Mouse (Mus musculus) stomach, embryonic 15.5 days (tissue): ENCODE results near the gene Gm42957. TPM values are rescaled to one million over a fixed set of nuclear protein-coding genes. Genes with fewer than 3 reads are reported as not detected.
"Not testable (repeated sequence)": the region's sequence is repeated elsewhere in the genome, so short reads cannot be mapped to it uniquely, and the experiment has no call there.

Experiments
- ATAC-seq: fragments of 200-750 bp; cut with Nextera tagmentation; 2 replicates; pipeline ENCODE4 v1.8.0; 2017; ENCODE audit warnings: low read depth, moderate number of reproducible peaks, moderate TSS enrichment; ENCODE audit not compliant: insufficient read depth, low FRiP score
- H3K27ac ChIP-seq: fragments of 300-500 bp; sonication (generic); 2 replicates; pipeline ENCODE4 v1.5.1; 2015; ENCODE audit warnings: mild to moderate bottlenecking, inconsistent platforms
- H3K27me3 ChIP-seq: fragments of 300-500 bp; sonication (generic); replicated peaks from 2 replicates; pipeline ENCODE4 v1.6.1; 2015; ENCODE audit warnings: inconsistent platforms
- H3K36me3 ChIP-seq: fragments of 300-500 bp; sonication (generic); 2 replicates; pipeline ENCODE4 v1.6.1; 2015; ENCODE audit warnings: inconsistent platforms
- H3K4me1 ChIP-seq: fragments of 300-500 bp; sonication (generic); 2 replicates; pipeline ENCODE4 v1.6.1; 2015; ENCODE audit warnings: inconsistent platforms
- H3K4me2 ChIP-seq: fragments of 300-500 bp; sonication (generic); 2 replicates; pipeline ENCODE4 v1.6.1; 2015; ENCODE audit warnings: mild to moderate bottlenecking, inconsistent platforms
- H3K4me3 ChIP-seq: fragments of 300-500 bp; sonication (generic); replicated peaks from 2 replicates; pipeline ENCODE4 v1.5.1; 2015; ENCODE audit warnings: inconsistent platforms
- H3K9ac ChIP-seq: fragments of 300-500 bp; sonication (generic); 2 replicates; pipeline ENCODE4 v1.6.1; 2015; ENCODE audit warnings: inconsistent platforms
- H3K9me3 ChIP-seq: fragments of 300-500 bp; sonication (generic); 2 replicates; pipeline ENCODE4 v1.6.1; 2016; ENCODE audit warnings: inconsistent platforms
- WGBS: fragments of 180-500 bp; shearing (Covaris S2); methylation state at CpG from one replicate; pipeline ENCODE4 v1.1.7; 2015; 5-methylcytosine and 5-hydroxymethylcytosine counted together
- polyA plus RNA-seq: library from polyadenylated mRNA; unstranded; fragments of >200 nt; fragmentation: Nextera tagmentation; extraction: Ambion mirVana; gene quantifications from 2 replicates; pipeline ENCODE4 v1.2.1, GENCODE M21; 2015

The Gm42957 gene
- polyA plus RNA-seq, 1 experiment from 2014 or later: 0.06 TPM

DNA sequence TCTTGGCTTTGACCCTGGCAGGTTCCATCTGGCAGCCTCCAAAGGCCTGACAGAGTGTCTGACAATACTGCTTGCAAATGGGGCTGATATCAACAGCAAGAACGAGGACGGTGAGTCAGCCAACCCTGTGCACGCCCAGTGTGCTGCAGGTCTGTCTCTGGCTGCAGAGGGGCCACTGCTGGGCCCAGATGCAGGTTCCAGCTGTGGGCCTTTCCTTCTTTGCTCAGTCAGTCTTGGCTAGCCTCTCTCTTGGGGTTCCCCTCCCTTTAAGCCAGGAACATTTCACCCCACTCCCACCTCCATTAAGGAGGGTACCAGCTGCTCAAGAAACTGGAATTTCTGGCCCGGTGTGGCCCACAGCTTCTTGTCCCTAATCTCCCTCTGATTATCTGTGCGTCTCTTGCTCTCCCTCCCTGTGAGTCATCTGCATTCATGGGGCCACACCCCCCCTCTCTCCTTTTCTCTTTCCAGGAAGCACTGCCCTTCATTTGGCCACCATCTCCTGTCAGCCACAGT lies 43.9 kb downstream of the Gm42957 start:
- H3K9ac ChIP-seq: no peak overlapping the region
- peak; percentile 73 for ATAC-seq

DNA sequence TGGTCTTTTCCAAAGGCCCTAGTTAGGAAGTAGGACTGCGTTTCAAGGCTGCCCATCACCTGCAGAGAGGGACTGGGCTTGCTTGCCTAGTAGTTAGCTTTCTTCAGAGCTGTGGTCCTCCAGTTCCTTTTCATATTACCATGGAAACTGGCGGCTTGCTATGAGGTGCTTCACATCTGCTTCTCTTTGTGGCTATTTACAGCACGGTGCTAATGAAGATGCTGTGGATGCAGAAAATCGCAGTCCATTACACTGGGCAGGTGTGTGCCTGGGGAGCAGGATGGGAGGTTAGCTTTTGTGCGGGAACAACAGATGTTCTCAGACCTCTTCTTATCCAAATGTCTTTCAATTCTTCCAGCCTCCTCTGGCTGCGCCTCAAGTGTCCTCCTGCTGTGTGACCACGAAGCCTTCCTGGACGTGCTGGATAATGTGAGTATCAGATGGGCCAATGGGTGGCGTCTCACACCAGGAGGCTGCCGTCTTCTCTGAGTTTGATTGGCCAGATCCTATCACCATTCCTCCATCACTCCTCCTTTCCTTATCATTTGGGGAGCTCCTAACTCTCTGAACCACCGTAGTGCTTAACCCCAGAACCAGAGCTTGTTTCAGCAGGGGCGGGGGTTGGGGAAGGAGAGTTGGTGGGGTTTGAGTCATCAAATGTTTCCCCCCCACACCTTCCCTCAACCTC lies 45.1 kb downstream of the Gm42957 start:
- Histone ChIP-seq H3K4me3 (no peak overlapping the region), H3K27me3 (peaks cover 9% of the 10 kb centered on the region; the same call in 1 of the 2 replicates), H3K9me3 (no peaks in the 10 kb centered on the region), H3K36me3 (no peaks in the 10 kb centered on the region), H3K4me1 (peaks cover 6% of the 10 kb centered on the region; the same call in 1 of the 2 replicates), H3K27ac (no peak overlapping the region), H3K9ac (no peak overlapping the region), H3K4me2 (no peak overlapping the region)
- ATAC-seq: no peak
- WGBS: 29% methylated on average over 12 of the region's 12 CpGs

More for the DNA sequence above, 43.9 kb downstream of the Gm42957 start:
- Histone ChIP-seq H3K4me2 (peak overlapping the region; percentile 16; the same call in 1 of the 2 replicates), H3K9me3 (no peaks in the 10 kb centered on the region), H3K4me3 (no peak overlapping the region), H3K36me3 (no peaks in the 10 kb centered on the region), H3K27me3 (peaks cover 7% of the 10 kb centered on the region; the same call in 1 of the 2 replicates), H3K4me1 (0 out of 2 replicates have a peak, but pooled peaks cover 3% of the 10 kb centered on the region), H3K27ac (peak overlapping the region; percentile 62)
- WGBS: 23% methylated on average over 5 of the region's 5 CpGs

DNA sequence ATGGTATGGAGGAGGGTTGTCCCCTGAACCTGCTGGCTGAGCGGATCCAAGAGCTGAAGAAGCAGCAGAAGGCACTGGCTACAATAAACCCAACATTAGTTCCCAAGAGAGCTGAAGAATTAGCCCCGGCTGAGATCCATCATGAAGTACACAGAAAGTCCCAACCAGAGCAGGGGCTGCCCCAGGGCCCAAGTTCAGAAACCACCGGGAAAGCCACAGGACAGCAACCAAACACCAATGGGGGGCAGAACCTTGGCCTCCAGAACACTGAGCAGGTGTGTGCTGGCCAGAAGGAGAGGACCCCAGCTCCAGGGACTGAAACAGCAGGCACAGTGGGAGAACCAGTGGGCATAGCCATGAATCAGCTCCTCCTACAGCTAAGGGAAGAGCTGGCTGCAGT lies 48.2 kb downstream of the Gm42957 start:
- H3K4me1 ChIP-seq: peaks cover 6% of the 10 kb centered on the region; the same call in 1 of the 2 replicates
- ATAC-seq: no peak
- no peaks in the 10 kb centered on the region for H3K36me3 ChIP-seq
- WGBS: 80% methylated on average over 3 of the region's 3 CpGs
- H3K9me3 ChIP-seq: no peaks in the 10 kb centered on the region
- no peak overlapping the region for H3K4me2 ChIP-seq
- no peak overlapping the region for H3K4me3 ChIP-seq
- H3K9ac ChIP-seq: no peak overlapping the region
- H3K27me3 ChIP-seq: peaks cover 9% of the 10 kb centered on the region; the same call in 1 of the 2 replicates
- H3K27ac ChIP-seq: no peak overlapping the region

DNA sequence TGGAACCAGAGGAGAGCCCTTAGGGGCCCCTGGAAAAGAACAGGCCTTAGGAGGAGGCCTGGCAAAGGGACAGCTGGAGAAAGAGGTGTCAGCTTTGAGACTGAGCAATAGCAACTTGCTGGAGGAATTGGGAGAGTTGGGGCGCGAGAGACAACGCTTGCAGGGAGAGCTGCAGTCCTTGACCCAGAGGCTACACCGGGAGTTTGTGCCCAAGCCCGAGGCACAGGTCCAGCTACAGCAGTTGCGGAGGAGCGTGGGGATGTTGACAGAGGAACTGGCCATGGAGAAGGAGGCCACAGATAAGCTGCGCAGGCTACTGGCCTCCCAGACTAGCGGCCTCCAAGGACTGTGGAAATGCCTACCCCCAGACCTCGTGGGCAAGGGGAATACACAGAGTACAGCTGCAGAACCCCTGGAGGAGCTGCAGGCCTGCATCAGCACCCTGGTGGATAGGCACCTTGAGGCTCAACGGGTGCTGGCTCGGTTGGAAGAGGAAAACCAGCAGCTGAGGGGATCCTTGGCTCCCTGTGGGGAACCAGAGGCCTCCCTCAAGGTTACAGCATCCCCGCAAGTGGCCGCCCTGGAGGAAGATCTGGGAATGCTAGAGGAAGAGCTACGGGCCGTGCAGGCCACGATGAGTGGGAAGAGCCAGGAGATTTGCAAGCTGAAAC lies 49.0 kb downstream of the Gm42957 start:
- no peaks in the 10 kb centered on the region for H3K36me3 ChIP-seq
- peaks cover 9% of the 10 kb centered on the region; the same call in 1 of the 2 replicates for H3K27me3 ChIP-seq
- WGBS: 49% methylated on average over 17 of the region's 17 CpGs
- no peaks in the 10 kb centered on the region for H3K9me3 ChIP-seq
- ATAC-seq: no peak
- no peak overlapping the region for H3K9ac ChIP-seq
- peak overlapping the region; percentile 21 for H3K4me3 ChIP-seq
- H3K4me1 ChIP-seq: peaks cover 6% of the 10 kb centered on the region; the same call in 1 of the 2 replicates
- no peak overlapping the region for H3K27ac ChIP-seq
- peak overlapping the region; percentile 53 for H3K4me2 ChIP-seq

DNA sequence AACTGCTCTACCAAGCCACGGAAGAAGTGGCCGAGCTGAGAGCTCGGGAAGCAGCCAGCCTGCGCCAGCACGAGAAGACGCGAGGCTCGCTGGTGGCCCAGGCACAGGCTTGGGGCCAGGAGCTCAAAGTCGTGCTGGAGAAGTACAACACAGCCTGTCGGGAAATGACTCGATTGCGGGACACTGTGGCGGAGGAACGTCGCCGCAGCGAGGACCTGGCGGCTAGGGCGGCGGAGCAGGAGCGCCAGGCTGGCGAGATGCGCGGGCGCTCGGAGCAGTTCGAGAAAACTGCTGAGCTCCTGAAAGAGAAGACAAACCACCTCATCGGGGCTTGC lies 49.5 kb downstream of the Gm42957 start:
- WGBS: 9% methylated on average over 28 of the region's 28 CpGs
- no peak for ATAC-seq
- H3K36me3 ChIP-seq: no peaks in the 10 kb centered on the region
- H3K4me3 ChIP-seq: peak overlapping the region; percentile 21
- no peaks in the 10 kb centered on the region for H3K9me3 ChIP-seq
- peaks cover 6% of the 10 kb centered on the region; the same call in 1 of the 2 replicates for H3K4me1 ChIP-seq
- peaks cover 9% of the 10 kb centered on the region; the same call in 1 of the 2 replicates for H3K27me3 ChIP-seq
- no peak overlapping the region for H3K27ac ChIP-seq
- H3K9ac ChIP-seq: no peak overlapping the region
- peak overlapping the region; percentile 53 for H3K4me2 ChIP-seq

DNA sequence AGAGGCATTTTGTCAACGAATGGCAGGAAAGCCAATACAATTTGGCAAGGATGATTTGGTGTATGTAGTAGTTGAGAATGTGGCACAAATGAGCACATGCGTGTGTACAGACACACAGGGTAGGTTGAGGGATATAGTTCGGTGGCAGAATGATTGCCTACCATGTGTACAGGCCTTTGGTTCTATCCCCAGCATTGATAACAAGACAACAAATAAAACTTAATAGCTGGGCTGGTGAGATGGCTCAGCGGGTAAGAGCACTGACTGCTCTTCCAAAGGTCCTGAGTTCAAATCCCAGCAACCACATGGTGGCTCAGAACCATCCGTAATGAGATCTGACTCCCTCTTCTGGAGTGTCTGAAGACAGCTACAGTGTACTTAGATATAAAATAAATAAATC lies 50.8 kb downstream of the Gm42957 start:
- H3K4me3 ChIP-seq, H3K36me3 ChIP-seq, H3K9me3 ChIP-seq, H3K27me3 ChIP-seq, H3K27ac ChIP-seq, H3K4me2 ChIP-seq, ATAC-seq, H3K9ac ChIP-seq, H3K4me1 ChIP-seq: not testable (repeated sequence)
- WGBS: 89% methylated on average over 5 of the region's 5 CpGs

DNA sequence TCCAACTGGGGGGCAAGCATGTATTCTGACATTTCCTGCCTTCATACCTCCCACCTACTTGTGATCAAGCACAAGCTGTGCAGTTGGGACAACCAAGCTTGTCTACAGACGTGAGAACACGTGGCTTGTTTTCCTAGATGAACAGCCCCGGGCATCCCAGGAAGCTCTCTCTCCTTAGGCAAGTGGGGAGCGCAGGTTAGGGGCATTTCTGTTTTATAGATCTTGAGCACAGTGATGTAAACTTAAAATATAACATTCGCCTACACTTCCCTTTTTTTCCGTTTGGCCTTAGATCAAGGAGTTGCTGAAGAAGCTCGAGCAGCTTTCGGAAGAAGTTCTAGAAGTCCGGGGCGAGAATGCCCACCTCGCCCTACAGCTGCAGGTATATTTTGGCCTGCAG lies 53.6 kb downstream of the Gm42957 start:
- peaks cover 6% of the 10 kb centered on the region; the same call in 1 of the 2 replicates for H3K4me1 ChIP-seq
- no peak overlapping the region for H3K4me3 ChIP-seq
- H3K27me3 ChIP-seq: peaks cover 6% of the 10 kb centered on the region; the same call in 1 of the 2 replicates
- no peak overlapping the region for H3K27ac ChIP-seq
- no peak overlapping the region for H3K4me2 ChIP-seq
- no peak for ATAC-seq
- no peaks in the 10 kb centered on the region for H3K9me3 ChIP-seq
- no peak overlapping the region for H3K9ac ChIP-seq
- no peaks in the 10 kb centered on the region for H3K36me3 ChIP-seq
- 75% methylated on average over 11 of the region's 11 CpGs for WGBS

DNA sequence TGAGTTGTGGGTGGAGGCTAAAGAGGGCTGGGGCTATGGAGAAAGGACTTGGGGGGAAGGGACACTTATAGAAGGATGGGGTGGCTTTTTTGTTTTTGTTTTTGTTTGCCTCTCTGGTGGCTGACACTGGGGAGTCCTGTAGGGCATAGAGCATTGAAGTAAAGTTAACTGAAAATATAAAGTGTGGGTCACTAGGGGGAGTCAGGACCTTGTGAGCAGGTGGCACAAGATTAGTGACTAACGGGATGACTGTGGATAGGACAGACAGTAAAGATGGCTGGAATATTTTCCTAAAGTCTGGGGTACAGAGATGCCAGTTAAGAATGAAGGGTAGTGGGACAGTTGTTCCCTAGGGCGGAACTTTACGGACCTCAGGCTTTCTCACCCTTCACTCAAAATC lies 55.0 kb downstream of the Gm42957 start:
- Histone ChIP-seq H3K9me3 (no peaks in the 10 kb centered on the region), H3K4me1 (no peaks in the 10 kb centered on the region), H3K4me3 (no peak overlapping the region), H3K36me3 (no peaks in the 10 kb centered on the region), H3K27ac (no peak overlapping the region), H3K9ac (no peak overlapping the region), H3K27me3 (no peaks in the 10 kb centered on the region), H3K4me2 (no peak overlapping the region)
- no peak for ATAC-seq
- 56% methylated on average over 3 of the region's 3 CpGs for WGBS

DNA sequence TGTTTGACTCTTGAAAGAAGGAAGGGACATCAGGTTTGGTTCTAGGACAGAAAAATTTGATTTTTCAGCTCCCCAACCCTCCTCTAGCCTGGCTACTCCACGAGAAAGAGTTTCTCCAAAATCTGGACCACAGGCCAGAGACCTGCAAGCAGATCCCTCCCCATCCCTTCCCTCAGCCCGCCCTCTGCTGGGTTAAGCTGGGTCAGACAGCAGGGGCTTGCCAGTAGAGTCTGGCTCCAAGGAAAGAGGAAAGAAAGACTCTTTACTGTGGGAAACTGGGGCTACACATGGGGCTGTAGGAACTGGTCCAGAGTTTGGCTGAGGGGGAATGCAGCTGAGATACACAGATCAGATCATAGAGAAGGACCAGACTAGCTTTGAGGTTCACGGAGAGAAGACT lies 57.2 kb downstream of the Gm42957 start:
- no peaks in the 10 kb centered on the region for H3K36me3 ChIP-seq
- H3K4me2 ChIP-seq: no peak overlapping the region
- H3K9ac ChIP-seq: no peak overlapping the region
- H3K27me3 ChIP-seq: no peaks in the 10 kb centered on the region
- H3K9me3 ChIP-seq: no peaks in the 10 kb centered on the region
- no peak overlapping the region for H3K4me3 ChIP-seq
- ATAC-seq: no peak
- H3K27ac ChIP-seq: 0 out of 2 replicates have a peak overlapping the region, but pooled peaks have one; percentile 11
- peaks cover 9% of the 10 kb centered on the region for H3K4me1 ChIP-seq
- 17% methylated on average over 3 of the region's 3 CpGs for WGBS

DNA sequence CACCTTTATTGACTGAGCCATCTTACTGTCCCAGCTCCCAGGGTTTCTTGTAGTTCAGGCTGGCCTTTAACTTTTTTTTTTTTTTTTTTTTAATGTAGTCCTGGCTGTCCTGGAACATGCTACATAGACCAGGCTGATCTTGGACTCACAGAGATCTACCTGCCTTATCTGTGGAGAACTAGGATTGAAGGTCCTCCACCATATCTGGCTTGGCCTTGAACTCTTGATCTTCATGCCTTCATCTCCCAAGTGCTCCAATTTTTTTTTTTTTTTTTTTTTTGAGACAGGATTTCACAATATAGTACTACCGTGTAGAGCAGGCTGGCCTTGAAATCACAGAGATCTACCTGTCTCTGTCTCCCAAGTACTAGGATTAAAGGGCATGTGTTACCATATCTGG lies 58.3 kb downstream of the Gm42957 start:
- Histone ChIP-seq H3K4me3 (no peak overlapping the region), H3K27ac (no peak overlapping the region), H3K9ac (no peak overlapping the region), H3K36me3 (no peaks in the 10 kb centered on the region), H3K4me2 (no peak overlapping the region), H3K27me3 (no peaks in the 10 kb centered on the region), H3K4me1 (peaks cover 17% of the 10 kb centered on the region), H3K9me3 (no peaks in the 10 kb centered on the region)
- ATAC-seq: no peak
- 76% methylated on average over 1 of the region's 1 CpGs for WGBS

DNA sequence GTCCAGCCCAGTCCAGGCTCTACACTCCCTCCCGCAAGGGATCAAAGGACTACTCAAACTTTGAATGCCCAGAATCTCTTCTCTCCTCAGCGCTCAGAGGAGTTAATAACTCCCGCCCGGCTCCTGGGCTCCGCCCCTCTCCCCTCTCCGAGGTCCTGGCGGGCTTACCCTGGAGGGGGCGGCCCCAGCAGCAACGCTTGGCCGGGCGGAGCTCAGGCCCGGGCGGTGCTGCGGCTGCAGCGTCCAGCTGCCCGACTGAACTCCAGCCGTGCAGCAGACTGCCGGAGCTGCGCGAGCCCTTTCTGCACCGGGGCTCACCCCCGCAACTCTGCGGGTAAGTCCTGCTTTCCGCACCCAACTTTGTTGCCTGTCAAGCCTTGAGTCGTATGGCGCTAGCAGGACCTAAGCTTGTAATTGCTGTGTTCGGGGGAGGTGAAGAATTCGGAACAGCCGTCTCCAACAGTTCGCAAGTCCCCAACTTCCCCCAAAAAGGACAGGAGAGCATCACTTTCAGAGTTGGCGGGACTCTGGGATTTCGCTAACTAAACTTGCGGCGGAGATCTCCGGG lies 61.0 kb downstream of the Gm42957 start, which contains the start of gene Pias3:
Gene Pias3, plus strand, starts transcription at position 187 of the 568 bp plus-strand sequence.
- peaks cover 21% of the 10 kb centered on the region for H3K4me1 ChIP-seq
- peak; percentile 91 for ATAC-seq
- peak within 1 kb of the TSS; percentile 72 for H3K9ac ChIP-seq
- H3K27ac ChIP-seq: peak within 1 kb of the TSS; percentile 95
- peak within 1 kb of the TSS; percentile 87 for H3K4me3 ChIP-seq
- no peaks in the 10 kb centered on the region for H3K9me3 ChIP-seq
- no peaks in the 10 kb centered on the region for H3K27me3 ChIP-seq
- 0% methylated on average over 35 of the region's 35 CpGs for WGBS
- peaks cover 13% of the 10 kb centered on the region; the same call in 1 of the 2 replicates for H3K36me3 ChIP-seq
- peak within 1 kb of the TSS; percentile 87 for H3K4me2 ChIP-seq
